Mouse (Mus musculus) thymus, adult 2 months (tissue): Measurements from ENCODE around the gene Lypd3.

ENCODE experiments used
- CTCF ChIP-seq: fragments of 200-500 bp; IDR thresholded peaks from 2 replicates; pipeline ENCODE4 v1.5.1; 2012; ENCODE audit warnings: mild to moderate bottlenecking, control low read depth, low read length, moderate library complexity, borderline replicate concordance; ENCODE audit not compliant: control insufficient read depth, poor library complexity, insufficient read depth; ENCODE audit errors: extremely low read depth
- POLR2A ChIP-seq: fragments of 200-500 bp; IDR thresholded peaks from 2 replicates; pipeline ENCODE4 v1.6.1; 2012; ENCODE audit warnings: mild to moderate bottlenecking, low read length, control low read depth, moderate library complexity; ENCODE audit not compliant: control insufficient read depth, poor library complexity, insufficient read depth; ENCODE audit errors: extremely low read depth

GRCm38 (mm10) chr7:24664301-24664700 lies 28.0 kb downstream of the Lypd3 start:
- TF ChIP-seq CTCF (no peak), POLR2A (no peak)
